10 mouse cellular contexts compared by ENCODE assay signal in genomic region chr12:28816681-28817426, GRCm38 (mm10).
DNase-seq lines count a peak whose midpoint lies in the region; ATAC-seq lines count a peak whose summit lies in the region.
"Had no signal": no experiment of that assay in that cellular context is flagged by ENCODE, and none has a peak within 500 bp of the region (broad histone marks: within the 10 kb centered on the region; RNA-seq: fewer than 3 reads in every experiment).

No protein-coding gene starts in this region.

- H3K9ac ChIP-seq in heart, embryonic 13.5 days, result no peak overlapping the region
- peak overlapping the region; percentile 38; the same call in 1 of the 2 replicates for H3K9ac ChIP-seq in hindbrain, embryonic 11.5 days (ENCODE audit: low read depth, low read length)
- peak overlapping the region; percentile 6; the same call in 1 of the 2 replicates for H3K9ac ChIP-seq in midbrain, embryonic 14.5 days (replicated peaks; ENCODE audit: low read length)
- H3K9ac ChIP-seq: liver, embryonic 14.5 days had no signal

- no peak for ATAC-seq in heart, embryonic 13.5 days (ENCODE audit: extremely low read depth, insufficient number of reproducible peaks, low FRiP score, low TSS enrichment)
- ATAC-seq in hindbrain, embryonic 11.5 days (ENCODE audit: low FRiP score), result peak; percentile 85
- ATAC-seq in midbrain, embryonic 14.5 days (ENCODE audit: low FRiP score, low TSS enrichment), result peak; percentile 57
- ATAC-seq in activated CD4-positive, CD25-positive, alpha-beta regulatory T cell, adult 4 months, result no peak

- 29% methylated on average over 9 of the region's 9 CpGs for WGBS in heart, embryonic 13.5 days
- WGBS in embryonic facial prominence, embryonic 10.5 days, result 24% methylated on average over 9 of the region's 9 CpGs
- WGBS in hindbrain, embryonic 11.5 days, result 19% methylated on average over 9 of the region's 9 CpGs
- WGBS in midbrain, embryonic 14.5 days, result 5% methylated on average over 9 of the region's 9 CpGs

- H3K27ac ChIP-seq in heart, embryonic 13.5 days (replicated peaks), result peak overlapping the region; percentile 51; the same call in 1 of the 2 replicates
- peak overlapping the region; percentile 76 for H3K27ac ChIP-seq in embryonic facial prominence, embryonic 10.5 days (replicated peaks)
- H3K27ac ChIP-seq in hindbrain, embryonic 11.5 days (ENCODE audit: low read depth, low read length), result peak overlapping the region; percentile 93
- peak overlapping the region; percentile 97 for H3K27ac ChIP-seq in midbrain, embryonic 14.5 days (replicated peaks; ENCODE audit: low read depth, low read length)
- H3K27ac ChIP-seq: kidney, postnatal 0 days; liver, embryonic 14.5 days had no signal

- no peak overlapping the region for H3K4me3 ChIP-seq in heart, embryonic 13.5 days
- no peak overlapping the region for H3K4me3 ChIP-seq in embryonic facial prominence, embryonic 10.5 days
- H3K4me3 ChIP-seq in hindbrain, embryonic 11.5 days (ENCODE audit: low read depth, low read length), result no peak overlapping the region
- no peak overlapping the region for H3K4me3 ChIP-seq in midbrain, embryonic 14.5 days (replicated peaks; ENCODE audit: low read depth, low read length)

- no peaks in the 10 kb centered on the region for H3K9me3 ChIP-seq in heart, embryonic 13.5 days
- 0 out of 2 replicates have a peak, but pooled peaks cover 5% of the 10 kb centered on the region for H3K9me3 ChIP-seq in embryonic facial prominence, embryonic 10.5 days
- no peaks in the 10 kb centered on the region for H3K9me3 ChIP-seq in hindbrain, embryonic 11.5 days (ENCODE audit: control insufficient read depth, low read length)
- H3K9me3 ChIP-seq in midbrain, embryonic 14.5 days (ENCODE audit: control insufficient read depth, low read length), result no peaks in the 10 kb centered on the region

- intact Hi-C loops in gastrocnemius, postnatal 14 days (cut with DNase I; ENCODE audit: low total_unique reads), result no loop called here

- H3K36me3 ChIP-seq in heart, embryonic 13.5 days, result no peaks in the 10 kb centered on the region
- no peaks in the 10 kb centered on the region for H3K36me3 ChIP-seq in embryonic facial prominence, embryonic 10.5 days (replicated peaks)
- H3K36me3 ChIP-seq in hindbrain, embryonic 11.5 days (ENCODE audit: control insufficient read depth, insufficient read depth, low read length), result no peaks in the 10 kb centered on the region
- H3K36me3 ChIP-seq in midbrain, embryonic 14.5 days (ENCODE audit: control insufficient read depth, insufficient read depth, low read length), result no peaks in the 10 kb centered on the region

- H3K4me1 ChIP-seq in heart, embryonic 13.5 days, result peaks cover 19% of the 10 kb centered on the region
- peaks cover 34% of the 10 kb centered on the region for H3K4me1 ChIP-seq in embryonic facial prominence, embryonic 10.5 days
- H3K4me1 ChIP-seq in hindbrain, embryonic 11.5 days (replicated peaks; ENCODE audit: control insufficient read depth, insufficient read depth, low read length), result peaks cover 19% of the 10 kb centered on the region
- peaks cover 41% of the 10 kb centered on the region for H3K4me1 ChIP-seq in midbrain, embryonic 14.5 days (ENCODE audit: control insufficient read depth, insufficient read depth, low read length)

- peak overlapping the region; percentile 24 for H3K4me2 ChIP-seq in heart, embryonic 13.5 days
- 0 out of 2 replicates have a peak overlapping the region, but pooled peaks have one; percentile 11 for H3K4me2 ChIP-seq in hindbrain, embryonic 11.5 days (replicated peaks; ENCODE audit: low read depth, low read length)
- peak overlapping the region; percentile 30 for H3K4me2 ChIP-seq in midbrain, embryonic 14.5 days (ENCODE audit: low read length)

- no peaks in the 10 kb centered on the region for H3K27me3 ChIP-seq in heart, embryonic 13.5 days (replicated peaks)
- peaks cover 35% of the 10 kb centered on the region for H3K27me3 ChIP-seq in embryonic facial prominence, embryonic 10.5 days (replicated peaks; ENCODE audit: low read depth, poor library complexity, severe bottlenecking)
- no peaks in the 10 kb centered on the region for H3K27me3 ChIP-seq in hindbrain, embryonic 11.5 days (ENCODE audit: control insufficient read depth, insufficient read depth, low read length)
- no peaks in the 10 kb centered on the region for H3K27me3 ChIP-seq in midbrain, embryonic 14.5 days (ENCODE audit: control insufficient read depth, insufficient read depth, low read length)

- DNase-seq in heart, postnatal 4 days, result no peak
- no peak for DNase-seq in embryonic facial prominence, embryonic 10.5 days (ENCODE audit: low spot score)
- peak; percentile 27 for DNase-seq in hindbrain, embryonic 11.5 days (ENCODE audit: low spot score)
- peak; percentile 32 for DNase-seq in midbrain, embryonic 14.5 days
- DNase-seq in gastrocnemius, postnatal 14 days, result no peak
- no peak for DNase-seq in frontal cortex, postnatal 36 days (ENCODE audit: low spot score in 2 of 2)

Comparison
In these comparisons a context has a peak if more than half of its experiments do, and no peak if none do; other contexts are left out.
1. ATAC-seq: peak in hindbrain, embryonic 11.5 days (single experiment) and midbrain, embryonic 14.5 days (single experiment); none in heart, embryonic 13.5 days (single experiment) and activated CD4-positive, CD25-positive, alpha-beta regulatory T cell, adult 4 months (single experiment).
2. DNase-seq: peak in hindbrain, embryonic 11.5 days (single experiment) and midbrain, embryonic 14.5 days (single experiment); none in heart, postnatal 4 days (single experiment), embryonic facial prominence, embryonic 10.5 days (single experiment), gastrocnemius, postnatal 14 days (single experiment) and frontal cortex, postnatal 36 days (0 of 2).
3. Peak in every context shown above with its lines, with median percentiles within 50 percentile points of each other: H3K27ac ChIP-seq and H3K4me2 ChIP-seq.